Mouse (Mus musculus): ENCODE measurements around the gene Olfr284. TPM values are rescaled to one million over a fixed set of nuclear protein-coding genes. Genes with fewer than 3 reads are reported as not detected.

Olfr284 gene
- polyA plus RNA-seq, 1 experiment = not detected

DNA sequence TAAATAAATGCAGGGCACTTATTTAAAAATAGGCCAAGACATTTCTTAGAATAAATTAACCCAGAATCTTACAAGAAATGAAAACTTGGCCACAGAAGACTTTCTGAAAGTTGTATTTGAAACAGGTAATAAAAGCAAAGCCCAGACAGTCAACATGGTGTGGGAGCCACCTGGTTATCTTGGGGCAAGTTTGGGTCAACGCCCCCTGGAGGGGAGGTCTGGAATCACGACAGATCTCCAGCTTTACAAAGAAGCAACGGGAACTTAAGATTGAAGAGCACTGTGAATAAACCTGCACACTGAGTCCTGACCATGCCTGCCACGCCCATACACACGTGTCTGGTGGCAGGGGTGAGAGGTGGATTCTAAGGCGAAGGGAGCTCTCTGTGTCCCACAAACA, 25.1 kb downstream of the Olfr284 start:
- Histone ChIP-seq H3K36me3 (ENCODE audit: control insufficient read depth, insufficient read depth, low read length, poor library complexity, severe bottlenecking) (no peaks in the 10 kb centered on the region), H3K27me3 (ENCODE audit: control insufficient read depth, insufficient read depth, low read length, poor library complexity, severe bottlenecking) (no peaks in the 10 kb centered on the region), H3K9me3 (replicated peaks; ENCODE audit: control insufficient read depth, insufficient read depth, low read length, poor library complexity, severe bottlenecking) (no peaks in the 10 kb centered on the region), H3K9ac (ENCODE audit: low read depth, poor library complexity, severe bottlenecking) (no peak overlapping the region), H3K4me3 (ENCODE audit: low read depth, low read length) (no peak overlapping the region), H3K27ac (ENCODE audit: insufficient read depth, low read length) (no peak overlapping the region), H3K4me1 (ENCODE audit: control insufficient read depth, insufficient read depth, low read length) (no peaks in the 10 kb centered on the region)
- TF ChIP-seq CTCF (IDR thresholded peaks at IDR 0.05; ENCODE audit: low read depth, low read length) (peak; percentile 19), EP300 (IDR thresholded peaks at IDR 0.05; ENCODE audit: insufficient read depth, low read depth, low read length) (no peak)

GRCm38 (mm10) chr15:98295628-98296551, 44.9 kb downstream of the Olfr284 start, which contains the start of gene Zfp641:
Gene Zfp641 (minus strand): TSS chr15:98296161.
- H3K27ac ChIP-seq (ENCODE audit: insufficient read depth, low read length) = no peak within 1 kb of the TSS
- no peaks in the 10 kb centered on the region for H3K9me3 ChIP-seq (replicated peaks; ENCODE audit: control insufficient read depth, insufficient read depth, low read length, poor library complexity, severe bottlenecking)
- no peak for TF ChIP-seq EP300 (IDR thresholded peaks at IDR 0.05; ENCODE audit: insufficient read depth, low read depth, low read length)
- TF ChIP-seq POLR2A (IDR thresholded peaks at IDR 0.05; ENCODE audit: insufficient read depth, low read length) = no peak
- TF ChIP-seq CTCF (IDR thresholded peaks at IDR 0.05; ENCODE audit: low read depth, low read length) = no peak
- H3K4me3 ChIP-seq (ENCODE audit: low read depth, low read length) = peak within 1 kb of the TSS; percentile 67
- H3K4me1 ChIP-seq (ENCODE audit: control insufficient read depth, insufficient read depth, low read length) = no peaks in the 10 kb centered on the region
- no peaks in the 10 kb centered on the region for H3K36me3 ChIP-seq (ENCODE audit: control insufficient read depth, insufficient read depth, low read length, poor library complexity, severe bottlenecking)
- H3K27me3 ChIP-seq (ENCODE audit: control insufficient read depth, insufficient read depth, low read length, poor library complexity, severe bottlenecking) = no peaks in the 10 kb centered on the region
- peak within 1 kb of the TSS; percentile 39 for H3K9ac ChIP-seq (ENCODE audit: low read depth, poor library complexity, severe bottlenecking)

- Histone ChIP-seq H3K9ac (ENCODE audit: low read depth, poor library complexity, severe bottlenecking) (no peak overlapping the region), H3K4me1 (ENCODE audit: control insufficient read depth, insufficient read depth, low read length) (no peaks in the 10 kb centered on the region), H3K9me3 (replicated peaks; ENCODE audit: control insufficient read depth, insufficient read depth, low read length, poor library complexity, severe bottlenecking) (no peaks in the 10 kb centered on the region), H3K36me3 (ENCODE audit: control insufficient read depth, insufficient read depth, low read length, poor library complexity, severe bottlenecking) (no peaks in the 10 kb centered on the region), H3K27me3 (ENCODE audit: control insufficient read depth, insufficient read depth, low read length, poor library complexity, severe bottlenecking) (no peaks in the 10 kb centered on the region), H3K27ac (ENCODE audit: insufficient read depth, low read length) (no peak overlapping the region), H3K4me3 (ENCODE audit: low read depth, low read length) (no peak overlapping the region)
- TF ChIP-seq POLR2A (IDR thresholded peaks at IDR 0.05; ENCODE audit: insufficient read depth, low read length) (no peak), EP300 (IDR thresholded peaks at IDR 0.05; ENCODE audit: insufficient read depth, low read depth, low read length) (no peak), CTCF (IDR thresholded peaks at IDR 0.05; ENCODE audit: low read depth, low read length) (no peak)
Observed at GRCm38 (mm10) chr15:98293651-98294050, 47.1 kb downstream of the Olfr284 start.

Other genes starting within 250 kb of the Olfr284 start
- 39.8 and 42.8 TPM in 2 replicates for gene Pfkm, start 248.4 kb downstream of the Olfr284 start, polyA plus RNA-seq (2011; ENCODE audit: insufficient read depth, insufficient read length, low read depth, missing spikeins)
- 69.2 and 70.6 TPM in 2 replicates for gene Senp1, start 247.2 kb downstream of the Olfr284 start, polyA plus RNA-seq (2011; ENCODE audit: insufficient read depth, insufficient read length, low read depth, missing spikeins)
- gene Asb8, start 175.4 kb downstream of the Olfr284 start, polyA plus RNA-seq (2011; ENCODE audit: insufficient read depth, insufficient read length, low read depth, missing spikeins) = 34.7 and 34.9 TPM in 2 replicates
- 0.81 and 1.8 TPM in 2 replicates for gene Ccdc184, start 173.8 kb downstream of the Olfr284 start, polyA plus RNA-seq (2011; ENCODE audit: insufficient read depth, insufficient read length, low read depth, missing spikeins)
- gene Olfr288, start 145.4 kb downstream of the Olfr284 start, polyA plus RNA-seq (2011; ENCODE audit: insufficient read depth, insufficient read length, low read depth, missing spikeins) = not detected in 2 replicates
- gene Gm44579, start 120.0 kb downstream of the Olfr284 start, polyA plus RNA-seq (2011; ENCODE audit: insufficient read depth, insufficient read length, low read depth, missing spikeins) = not detected in 2 replicates
- gene Olfr287, start 119.9 kb downstream of the Olfr284 start, polyA plus RNA-seq (2011; ENCODE audit: insufficient read depth, insufficient read length, low read depth, missing spikeins) = not detected in 2 replicates
- not detected in 2 replicates for gene Olfr286, start 106.5 kb downstream of the Olfr284 start, polyA plus RNA-seq (2011; ENCODE audit: insufficient read depth, insufficient read length, low read depth, missing spikeins)
- not detected in 2 replicates for gene H1fnt, start 83.7 kb downstream of the Olfr284 start, polyA plus RNA-seq (2011; ENCODE audit: insufficient read depth, insufficient read length, low read depth, missing spikeins)
- 0.18 and 0.52 TPM in 2 replicates for gene Zfp641, start 44.8 kb downstream of the Olfr284 start, polyA plus RNA-seq (2011; ENCODE audit: insufficient read depth, insufficient read length, low read depth, missing spikeins)
- not detected in 2 replicates for gene Olfr285, start 23.6 kb downstream of the Olfr284 start, polyA plus RNA-seq (2011; ENCODE audit: insufficient read depth, insufficient read length, low read depth, missing spikeins)
- not detected in 2 replicates for gene Olfr283, start 40.0 kb upstream of the Olfr284 start, polyA plus RNA-seq (2011; ENCODE audit: insufficient read depth, insufficient read length, low read depth, missing spikeins)
- gene Olfr282, start 90.2 kb upstream of the Olfr284 start, polyA plus RNA-seq (2011; ENCODE audit: insufficient read depth, insufficient read length, low read depth, missing spikeins) = not detected in 2 replicates
- not detected in 2 replicates for gene Olfr281, start 111.6 kb upstream of the Olfr284 start, polyA plus RNA-seq (2011; ENCODE audit: insufficient read depth, insufficient read length, low read depth, missing spikeins)
- gene OR5BS1P, start 128.9 kb upstream of the Olfr284 start, polyA plus RNA-seq (2011; ENCODE audit: insufficient read depth, insufficient read length, low read depth, missing spikeins) = not detected in 2 replicates
- gene Lalba, start 141.7 kb upstream of the Olfr284 start, polyA plus RNA-seq (2011; ENCODE audit: insufficient read depth, insufficient read length, low read depth, missing spikeins) = not detected in 2 replicates
- gene Olfr279, start 151.4 kb upstream of the Olfr284 start, polyA plus RNA-seq (2011; ENCODE audit: insufficient read depth, insufficient read length, low read depth, missing spikeins) = 0.10 TPM in 1 of 2 replicates, not detected in the other
- gene Kansl2, start 193.3 kb upstream of the Olfr284 start, polyA plus RNA-seq (2011; ENCODE audit: insufficient read depth, insufficient read length, low read depth, missing spikeins) = 116 and 119 TPM in 2 replicates
- 66.8 and 73.1 TPM in 2 replicates for gene Ccnt1, start 229.9 kb upstream of the Olfr284 start, polyA plus RNA-seq (2011; ENCODE audit: insufficient read depth, insufficient read length, low read depth, missing spikeins)
- gene 4930415O20Rik, start 230.0 kb upstream of the Olfr284 start, polyA plus RNA-seq (2011; ENCODE audit: insufficient read depth, insufficient read length, low read depth, missing spikeins) = 1.7 and 2.6 TPM in 2 replicates